Mouse (Mus musculus): ENCODE measurements around the gene Mapk11. TPM values are rescaled to one million over a fixed set of nuclear protein-coding genes. Genes with fewer than 3 reads are reported as not detected.

The Mapk11 gene
- total RNA-seq, 2 experiments from 2014 or later, result 20.3 to 24.8 TPM

GRCm38 (mm10) chr15:89110147-89110546 lies 39.3 kb downstream of the Mapk11 start:
- no peak for DNase-seq (ENCODE audit: extremely low spot score in 1 of 2, low spot score in 1 of 2)

GRCm38 (mm10) chr15:89106976-89107375 lies 42.5 kb downstream of the Mapk11 start:
- DNase-seq (ENCODE audit: extremely low spot score in 1 of 2, low spot score in 1 of 2), result no peak

- DNase-seq (ENCODE audit: extremely low spot score in 1 of 2, low spot score in 1 of 2), result no peak
These were observed 43.4 kb downstream of the Mapk11 start for GRCm38 (mm10) chr15:89106073-89106472.

GRCm38 (mm10) chr15:89104425-89104824 lies 45.0 kb downstream of the Mapk11 start:
- no peak for DNase-seq (ENCODE audit: extremely low spot score in 1 of 2, low spot score in 1 of 2)

GRCm38 (mm10) chr15:89103921-89104320 lies 45.5 kb downstream of the Mapk11 start:
- no peak for DNase-seq (ENCODE audit: extremely low spot score in 1 of 2, low spot score in 1 of 2)

- no peak for DNase-seq (ENCODE audit: extremely low spot score in 1 of 2, low spot score in 1 of 2)
These were observed 46.8 kb downstream of the Mapk11 start for GRCm38 (mm10) chr15:89102646-89103045.

GRCm38 (mm10) chr15:89100823-89101222 lies 48.6 kb downstream of the Mapk11 start:
- no peak for DNase-seq (ENCODE audit: extremely low spot score in 1 of 2, low spot score in 1 of 2)

- DNase-seq (ENCODE audit: extremely low spot score in 1 of 2, low spot score in 1 of 2), result no peak
These were observed 50.8 kb downstream of the Mapk11 start for GRCm38 (mm10) chr15:89098616-89099015.

- DNase-seq (ENCODE audit: extremely low spot score in 1 of 2, low spot score in 1 of 2), result no peak
These were observed 52.0 kb downstream of the Mapk11 start for GRCm38 (mm10) chr15:89097450-89097849.

Small RNA genes lying within 50 kb of the gene (microRNA-seq; reads per million reads assigned to microRNA genes)
- gene Mir6958 (4.6 to 5.0 reads per million in 2 experiments), gene Mir7118 (0 to 1.8 reads per million in 2 experiments)

Other genes with a start within 250 kb of the Mapk11 start
- gene Ttll8, start 195.2 kb downstream of the Mapk11 start, total RNA-seq (2021), result 1 to 10 TPM; 1.9 to 2.1 TPM
- gene Mlc1, start 170.6 kb downstream of the Mapk11 start, total RNA-seq (2021), result 100 to 1,000 TPM; 115 to 130 TPM
- not detected for gene Mov10l1, start 166.7 kb downstream of the Mapk11 start, total RNA-seq (2021)
- gene Panx2, start 89.9 kb downstream of the Mapk11 start, total RNA-seq (2021), result 100 to 1,000 TPM; 161 to 170 TPM
- gene Trabd, start 74.5 kb downstream of the Mapk11 start, total RNA-seq (2021), result 10 to 100 TPM; 20.5 to 21.2 TPM
- 10 to 100 TPM; 19.7 to 22.5 TPM for gene Selenoo, start 60.5 kb downstream of the Mapk11 start, total RNA-seq (2021)
- 10 to 100 TPM; 29.0 to 29.9 TPM for gene Tubgcp6, start 26.5 kb downstream of the Mapk11 start, total RNA-seq (2021)
- 10 to 100 TPM; 12.5 to 16.5 TPM for gene Hdac10, start 20.9 kb downstream of the Mapk11 start, total RNA-seq (2021)
- 1 to 10 TPM; 2.7 to 5.1 TPM for gene Mapk12, start 8.9 kb downstream of the Mapk11 start, total RNA-seq (2021)
- 10 to 100 TPM; 50.0 to 56.5 TPM for gene Plxnb2, start 31.2 kb upstream of the Mapk11 start, total RNA-seq (2021)
- 10 to 100 TPM; 33.3 to 42.0 TPM for gene Dennd6b, start 46.9 kb upstream of the Mapk11 start, total RNA-seq (2021)
- gene Ppp6r2, start 61.9 kb upstream of the Mapk11 start, total RNA-seq (2021), result 100 to 1,000 TPM; 164 to 166 TPM
- gene Sbf1, start 165.7 kb upstream of the Mapk11 start, total RNA-seq (2021), result 100 to 1,000 TPM; 317 to 364 TPM
- gene Adm2, start 173.1 kb upstream of the Mapk11 start, total RNA-seq (2021), result not detected
- gene Miox, start 184.8 kb upstream of the Mapk11 start, total RNA-seq (2021), result not detected
- 10 to 100 TPM; 15.2 to 20.8 TPM for gene Lmf2, start 206.0 kb upstream of the Mapk11 start, total RNA-seq (2021)
- 10 to 100 TPM; 84.1 to 95.0 TPM for gene Ncaph2, start 206.1 kb upstream of the Mapk11 start, total RNA-seq (2021)
- gene Sco2, start 224.2 kb upstream of the Mapk11 start, total RNA-seq (2021), result 10 to 100 TPM; 34.1 to 36.7 TPM
- gene Tymp, start 227.4 kb upstream of the Mapk11 start, total RNA-seq (2021), result 1 to 10 TPM; 1.5 to 1.8 TPM
- 1 to 10 TPM; 1.6 to 3.2 TPM for gene Odf3b, start 229.7 kb upstream of the Mapk11 start, total RNA-seq (2021)
- gene Klhdc7b, start 235.3 kb upstream of the Mapk11 start, total RNA-seq (2021), result under 1 TPM; 0.30 to 0.38 TPM